Mouse (Mus musculus) c-Kit-positive CD71-positive TER-119-negative erythroid progenitor cells, embryonic 14.5 days (primary cell): ENCODE measurements at regions not wholly inside any gene's neighbourhood (a gene's known extent, or its start where the extent isn't known, plus 50 kb on each side); places are given as distances from the start of the nearest gene placed in this dataset.

Source experiments
- DNase-seq: peaks from one replicate; pipeline ENCODE4 v3.0.0-alpha.2; 2013; ENCODE audit warnings: low read depth

GRCm38 (mm10) chr10:44723845-44724244 is 195.5 kb upstream of the Prdm1 start:
- no peak for DNase-seq

- DNase-seq: no peak
These were observed 195.0 kb upstream of the Prdm1 start for GRCm38 (mm10) chr10:44723321-44723720.

GRCm38 (mm10) chr10:44721670-44722069 is 193.4 kb upstream of the Prdm1 start:
- no peak for DNase-seq

- no peak for DNase-seq
These were observed 188.3 kb upstream of the Prdm1 start for GRCm38 (mm10) chr10:44716612-44717011.

- no peak for DNase-seq
These were observed 187.6 kb upstream of the Prdm1 start for GRCm38 (mm10) chr10:44715902-44716301.

GRCm38 (mm10) chr10:44708830-44709229 is 180.5 kb upstream of the Prdm1 start:
- no peak for DNase-seq

GRCm38 (mm10) chr10:44704143-44704542 is 175.8 kb upstream of the Prdm1 start:
- no peak for DNase-seq

- DNase-seq: no peak
These were observed 173.8 kb upstream of the Prdm1 start for GRCm38 (mm10) chr10:44702108-44702507.

GRCm38 (mm10) chr10:44699988-44700537 is 171.8 kb upstream of the Prdm1 start:
- no peak for DNase-seq

- DNase-seq: no peak
These were observed 169.7 kb upstream of the Prdm1 start for GRCm38 (mm10) chr10:44697966-44698365.

- DNase-seq: no peak
These were observed 168.7 kb upstream of the Prdm1 start for GRCm38 (mm10) chr10:44696973-44697372.

GRCm38 (mm10) chr10:44691590-44692327 is 163.5 kb upstream of the Prdm1 start:
- DNase-seq: no peak

- no peak for DNase-seq
These were observed 160.3 kb upstream of the Prdm1 start for GRCm38 (mm10) chr10:44688555-44688954.

GRCm38 (mm10) chr10:44686055-44686454 is 157.8 kb upstream of the Prdm1 start:
- DNase-seq: peak; percentile 15

GRCm38 (mm10) chr10:44685215-44685614 is 156.9 kb upstream of the Prdm1 start:
- no peak for DNase-seq

- no peak for DNase-seq
These were observed 148.2 kb upstream of the Prdm1 start for GRCm38 (mm10) chr10:44676506-44676905.

- DNase-seq: no peak
These were observed 137.3 kb upstream of the Prdm1 start for GRCm38 (mm10) chr10:44665509-44666144.

- no peak for DNase-seq
These were observed 131.2 kb upstream of the Prdm1 start for GRCm38 (mm10) chr10:44659499-44659898.

GRCm38 (mm10) chr10:44653761-44654160 is 125.5 kb upstream of the Prdm1 start:
- DNase-seq: no peak

- no peak for DNase-seq
These were observed 118.7 kb upstream of the Prdm1 start for GRCm38 (mm10) chr10:44647021-44647420.

- DNase-seq: no peak
These were observed 118.3 kb upstream of the Prdm1 start for GRCm38 (mm10) chr10:44646615-44647014.

- DNase-seq: no peak
These were observed 113.3 kb upstream of the Prdm1 start for GRCm38 (mm10) chr10:44641616-44642015.

- no peak for DNase-seq
These were observed 112.3 kb upstream of the Prdm1 start for GRCm38 (mm10) chr10:44640620-44641019.
